Mouse (Mus musculus) heart, adult 18-20 months (tissue): ENCODE results near the gene Mxi1. TPM values are rescaled to one million over a fixed set of nuclear protein-coding genes. Genes with fewer than 3 reads are reported as not detected.

Experiments used
- DNase-seq, 2 experiments: peaks; one replicate each; pipeline ENCODE4 v3.0.0; 2021 to 2022; ENCODE audit warnings: mixed read lengths in 1 of 2
- long read RNA-seq, 2 experiments: library from polyadenylated mRNA; stranded (forward); transcript quantifications; one replicate each; pipeline ENCODE4 v2.0.0; 2021
- total RNA-seq, 2 experiments: library from RNA; stranded (reverse); gene quantifications; 2 replicates each; pipeline ENCODE4 v1.2.3; 2021

The Mxi1 gene
- 10 to 100 TPM; 37.8 to 42.7 TPM for total RNA-seq
- long read RNA-seq, experiment 1, full-length matches to known transcripts = 56 of 66 reads
- long read RNA-seq, experiment 1, partial matches to known transcripts = 1 of 66 reads
- long read RNA-seq, experiment 1, other reads (novel, unspliced or antisense) = 9 of 66 reads
- long read RNA-seq, experiment 2, transcript Mxi1-203 (6 exons, 2,340 nt) = major isoform, 31 of 39 reads
- long read RNA-seq, experiment 2, partial matches to known transcripts = 4 of 39 reads
- long read RNA-seq, experiment 2, other reads (novel, unspliced or antisense) = 2 of 39 reads

- DNase-seq = peak; percentile 91 to 92
These were observed at the start of gene Mxi1 for GRCm38 (mm10) chr19:53310348-53310747. Gene Mxi1, plus strand, starts transcription at chr19:53310518.

- no peak for DNase-seq
These were observed 49.5 kb upstream of the Mxi1 start for GRCm38 (mm10) chr19:53260828-53261227.

- DNase-seq = no peak
These were observed 48.3 kb upstream of the Mxi1 start for GRCm38 (mm10) chr19:53262061-53262460.

- DNase-seq = no peak
These were observed 46.2 kb upstream of the Mxi1 start for GRCm38 (mm10) chr19:53263859-53264733.

GRCm38 (mm10) chr19:53264821-53265727 lies 45.2 kb upstream of the Mxi1 start:
- DNase-seq = no peak

GRCm38 (mm10) chr19:53267305-53267704 lies 43.0 kb upstream of the Mxi1 start:
- no peak for DNase-seq

GRCm38 (mm10) chr19:53273055-53273722 lies 37.1 kb upstream of the Mxi1 start:
- peak; percentile 44 to 45 for DNase-seq

GRCm38 (mm10) chr19:53273781-53274428 lies 36.4 kb upstream of the Mxi1 start:
- DNase-seq = peak in 1 of 2 experiments; percentile 39

- no peak for DNase-seq
These were observed 35.1 kb upstream of the Mxi1 start for GRCm38 (mm10) chr19:53275204-53275603.

- DNase-seq = no peak
These were observed 33.2 kb upstream of the Mxi1 start for GRCm38 (mm10) chr19:53276902-53277707.

GRCm38 (mm10) chr19:53278491-53279415 lies 31.6 kb upstream of the Mxi1 start:
- peak; percentile 66 to 68 for DNase-seq

- DNase-seq = no peak
These were observed 30.1 kb upstream of the Mxi1 start for GRCm38 (mm10) chr19:53280254-53280653.

- no peak for DNase-seq
These were observed 27.7 kb upstream of the Mxi1 start for GRCm38 (mm10) chr19:53282571-53282970.

GRCm38 (mm10) chr19:53283742-53284141 lies 26.6 kb upstream of the Mxi1 start:
- DNase-seq = no peak

- peak; percentile 61 to 73 for DNase-seq
These were observed 25.8 kb upstream of the Mxi1 start for GRCm38 (mm10) chr19:53284268-53285208.

- no peak for DNase-seq
These were observed 13.7 kb upstream of the Mxi1 start for GRCm38 (mm10) chr19:53296331-53297254.
